Mouse (Mus musculus): Measurements from ENCODE around the gene Gm17174.
"Not testable (repeated sequence)": the region's sequence is repeated elsewhere in the genome, so short reads cannot be mapped to it uniquely, and the experiment has no call there.

Gm17174 gene

GRCm38 (mm10) chr14:51592039-51592438, at the start of gene Gm17174:
Gm17174 (minus strand) TSS chr14:51592139.
- CTCF ChIA-PET = not testable (repeated sequence)

- CTCF ChIA-PET = not testable (repeated sequence)
Measured at GRCm38 (mm10) chr14:51635566-51635965, 43.6 kb upstream of the Gm17174 start, which contains the start of gene Gm4181. Gm4181 (minus strand) TSS chr14:51635666.

GRCm38 (mm10) chr14:51632426-51632825, 40.5 kb upstream of the Gm17174 start:
- CTCF ChIA-PET = not testable (repeated sequence)

GRCm38 (mm10) chr14:51611210-51611609, 19.3 kb upstream of the Gm17174 start, which contains the start of gene Gm17078:
Gm17078 (minus strand) TSS chr14:51611310.
- CTCF ChIA-PET = no interaction called here

- CTCF ChIA-PET = not testable (repeated sequence)
Measured at GRCm38 (mm10) chr14:51573963-51574362, 18.0 kb downstream of the Gm17174 start, which contains the start of gene Gm17175. Gm17175 (minus strand) TSS chr14:51574063.

- CTCF ChIA-PET = no interaction called here
Measured at GRCm38 (mm10) chr14:51552490-51552889, 39.4 kb downstream of the Gm17174 start, which contains the start of gene Gm5622. Gm5622 (plus strand) TSS chr14:51552790.

Data from spleen, embryonic (tissue).